Mouse (Mus musculus) myocyte (in vitro differentiated cells): ENCODE results near the gene Sult1a1. TPM values are rescaled to one million over a fixed set of nuclear protein-coding genes. Genes with fewer than 3 reads are reported as not detected.
A peak's percentile ranks its signal among the peaks of the same experiment; 100 is the strongest.

Experiments used
- H3K27me3 ChIP-seq: one replicate; pipeline ENCODE4 v1.6.1; 2011; ENCODE audit not compliant: control insufficient read depth, insufficient read depth, insufficient read length
- H3K36me3 ChIP-seq: one replicate; pipeline ENCODE4 v1.6.1; 2011; ENCODE audit not compliant: control insufficient read depth, insufficient read depth
- H3K4me2 ChIP-seq: one replicate; pipeline ENCODE4 v1.6.1; 2011; ENCODE audit warnings: low read depth, control low read depth
- H3K4me3 ChIP-seq: one replicate; pipeline ENCODE4 v1.5.1; 2011; ENCODE audit warnings: mild to moderate bottlenecking, control low read depth, moderate library complexity
- H3K79me2 ChIP-seq: one replicate; pipeline ENCODE4 v1.6.1; 2011; ENCODE audit not compliant: control insufficient read depth, insufficient read depth
- H3ac ChIP-seq: one replicate; pipeline ENCODE4 v1.6.1; 2011; ENCODE audit not compliant: control insufficient read depth, insufficient read length
- CEBPB ChIP-seq: IDR thresholded peaks from 2 replicates; pipeline ENCODE4 v1.6.1; 2011; ENCODE audit warnings: mild to moderate bottlenecking, moderate library complexity; ENCODE audit not compliant: poor library complexity, insufficient read depth, severe bottlenecking
- E2F4 ChIP-seq: IDR thresholded peaks from one replicate; pipeline ENCODE4 v1.6.1; 2011; ENCODE audit warnings: mild to moderate bottlenecking, control low read depth, moderate library complexity; ENCODE audit not compliant: insufficient read depth
- MAX ChIP-seq: IDR thresholded peaks from one replicate; pipeline ENCODE4 v1.6.1; 2011; ENCODE audit warnings: low read depth, mild to moderate bottlenecking, control low read depth
- MYOD1 ChIP-seq, 3 experiments: IDR thresholded peaks; one replicate each; pipeline ENCODE4 v1.6.1; 2011; ENCODE audit warnings: control low read depth in 2 of 3, low read depth in 2 of 3, mild to moderate bottlenecking in 2 of 3, moderate library complexity in 1 of 3; ENCODE audit not compliant: insufficient read length in 2 of 3, control insufficient read depth in 1 of 3
- MYOG ChIP-seq, 3 experiments: IDR thresholded peaks; one replicate each; pipeline ENCODE4 v1.6.1; 2011; ENCODE audit warnings: control low read depth in 2 of 3, low read depth in 2 of 3, mild to moderate bottlenecking in 2 of 3; ENCODE audit not compliant: insufficient read length in 2 of 3, control insufficient read depth in 1 of 3, insufficient read depth in 1 of 3
- POLR2A ChIP-seq: IDR thresholded peaks from one replicate; pipeline ENCODE4 v1.6.1; 2011; ENCODE audit warnings: low read depth, mild to moderate bottlenecking, control low read depth, moderate library complexity; ENCODE audit not compliant: insufficient read length
- POLR2AphosphoS2 ChIP-seq: IDR thresholded peaks from one replicate; pipeline ENCODE4 v1.6.1; 2011; ENCODE audit warnings: low read depth, control low read depth; ENCODE audit not compliant: insufficient read length
- REST ChIP-seq: IDR thresholded peaks from one replicate; pipeline ENCODE4 v1.6.1; 2011; ENCODE audit warnings: mild to moderate bottlenecking, control low read depth, moderate library complexity; ENCODE audit not compliant: insufficient read depth, insufficient read length
- SRF ChIP-seq: IDR thresholded peaks from one replicate; pipeline ENCODE4 v1.6.1; 2011; ENCODE audit warnings: low read depth; ENCODE audit not compliant: control insufficient read depth, insufficient read length
- TCF12 ChIP-seq: IDR thresholded peaks from one replicate; pipeline ENCODE4 v1.6.1; 2011; ENCODE audit warnings: mild to moderate bottlenecking, control low read depth; ENCODE audit not compliant: poor library complexity, insufficient read depth, severe bottlenecking
- TCF3 ChIP-seq: IDR thresholded peaks from one replicate; pipeline ENCODE4 v1.6.1; 2011; ENCODE audit warnings: low read depth, control low read depth; ENCODE audit not compliant: insufficient read length
- USF1 ChIP-seq: IDR thresholded peaks from one replicate; pipeline ENCODE4 v1.6.1; 2011; ENCODE audit warnings: low read depth, mild to moderate bottlenecking, control low read depth, moderate library complexity
- polyA plus RNA-seq: library from polyadenylated mRNA; unstranded; fragments of >200 nt; fragmentation: generic; extraction: Trizol; gene quantifications from one replicate; pipeline ENCODE4 v1.2.1, GENCODE M21; 2012; ENCODE audit warnings: missing spikeins

Sult1a1 gene
- polyA plus RNA-seq, 1 experiment = not detected

DNA sequence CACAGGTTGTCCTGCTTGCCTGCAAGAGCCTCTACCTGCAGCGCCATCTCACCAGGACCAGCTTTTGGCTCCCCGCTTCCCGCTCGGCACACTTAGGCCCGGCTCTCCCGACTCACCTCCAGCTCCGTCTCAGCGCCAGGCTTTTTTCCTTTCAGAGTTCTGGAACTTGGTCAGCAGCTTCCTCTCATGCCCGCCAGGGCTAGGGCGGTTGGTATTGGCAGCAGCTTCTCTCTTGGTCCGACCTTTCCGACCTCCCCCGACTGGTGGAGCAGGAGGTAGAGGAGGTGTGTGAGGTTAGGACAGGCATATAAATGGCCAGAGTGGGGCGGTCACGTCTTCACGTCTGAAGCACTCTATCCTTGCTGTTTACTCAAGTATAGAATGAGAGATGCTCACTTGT lies 51.5 kb downstream of the Sult1a1 start:
- H3K4me2 ChIP-seq = peak overlapping the region; percentile 96

DNA sequence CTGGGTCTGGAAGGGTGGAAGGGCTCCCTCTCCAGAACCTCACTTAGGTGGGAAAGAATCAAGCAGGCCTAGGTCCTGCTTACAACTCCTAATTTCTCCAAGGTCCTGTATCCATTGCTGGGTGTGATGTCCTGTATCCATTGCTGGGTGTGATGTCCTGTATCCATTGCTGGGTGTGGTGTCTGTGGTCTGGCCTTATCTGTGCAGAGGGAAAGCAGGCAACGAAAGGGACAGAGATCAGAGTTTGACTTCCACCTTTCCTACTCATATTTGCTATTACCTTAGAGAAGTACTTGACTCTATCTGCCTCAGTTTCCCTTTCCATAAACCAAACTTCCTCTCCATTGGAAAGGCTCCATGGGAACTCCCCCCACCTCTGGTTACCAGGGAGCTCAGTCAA lies 52.9 kb downstream of the Sult1a1 start:
- peaks cover 24% of the 10 kb centered on the region for H3K79me2 ChIP-seq
- no peaks in the 10 kb centered on the region for H3K27me3 ChIP-seq
- peaks cover 28% of the 10 kb centered on the region for H3K36me3 ChIP-seq
- TF ChIP-seq E2F4 (no peak), POLR2A (no peak), SRF (no peak), CEBPB (no peak), USF1 (no peak), REST (no peak), MYOG (IDR thresholded peaks at IDR 0.05; ENCODE audit: control insufficient read depth in 1 of 3, insufficient read depth in 1 of 3, insufficient read length in 2 of 3, low read depth in 2 of 3) (no peak), MYOD1 (IDR thresholded peaks at IDR 0.05; ENCODE audit: control insufficient read depth in 1 of 3, insufficient read length in 2 of 3, low read depth in 2 of 3) (no peak), TCF3 (no peak), MAX (no peak), POLR2AphosphoS2 (no peak), TCF12 (no peak)
- H3ac ChIP-seq = no peak overlapping the region
- peak overlapping the region; percentile 97 for H3K4me3 ChIP-seq
- peak overlapping the region; percentile 96 for H3K4me2 ChIP-seq

More for the DNA sequence above, 51.5 kb downstream of the Sult1a1 start:
- Histone ChIP-seq H3ac (peak overlapping the region; percentile 53), H3K4me3 (peak overlapping the region; percentile 97), H3K79me2 (peaks cover 24% of the 10 kb centered on the region), H3K27me3 (no peaks in the 10 kb centered on the region), H3K36me3 (peaks cover 28% of the 10 kb centered on the region)
- TF ChIP-seq CEBPB = no peak
- TF ChIP-seq E2F4 = no peak
- no peak for TF ChIP-seq TCF3
- peak; percentile 39 for TF ChIP-seq POLR2A

Other genes with a start within 250 kb of the Sult1a1 start
- 36.7 TPM for gene Rabep2, start 247.7 kb downstream of the Sult1a1 start, polyA plus RNA-seq
- gene Atp2a1, start 213.3 kb downstream of the Sult1a1 start, polyA plus RNA-seq = 1,699 TPM
- 58.8 TPM for gene Sh2b1, start 201.0 kb downstream of the Sult1a1 start, polyA plus RNA-seq
- 167 TPM for gene Tufm, start 189.1 kb downstream of the Sult1a1 start, polyA plus RNA-seq
- gene Atxn2l, start 173.0 kb downstream of the Sult1a1 start, polyA plus RNA-seq = 104 TPM
- 344 TPM for gene Eif3c, start 110.0 kb downstream of the Sult1a1 start, polyA plus RNA-seq
- gene Apobr, start 91.5 kb downstream of the Sult1a1 start, polyA plus RNA-seq = 4.7 TPM
- 3.6 TPM for gene Cln3, start 90.6 kb downstream of the Sult1a1 start, polyA plus RNA-seq
- gene Il27, start 81.5 kb downstream of the Sult1a1 start, polyA plus RNA-seq = not detected
- 244 TPM for gene Nupr1, start 45.6 kb downstream of the Sult1a1 start, polyA plus RNA-seq
- gene Sgf29, start 27.1 kb downstream of the Sult1a1 start, polyA plus RNA-seq = 35.3 TPM
- gene Bola2, start 19.0 kb upstream of the Sult1a1 start, polyA plus RNA-seq = 79.7 TPM
- 5.8 TPM for gene Slx1b, start 19.4 kb upstream of the Sult1a1 start, polyA plus RNA-seq
- gene Coro1a, start 31.4 kb upstream of the Sult1a1 start, polyA plus RNA-seq = 0.14 TPM
- 126 TPM for gene Mapk3, start 83.2 kb upstream of the Sult1a1 start, polyA plus RNA-seq
- gene Gdpd3, start 89.9 kb upstream of the Sult1a1 start, polyA plus RNA-seq = 1.1 TPM
- gene Ypel3, start 100.5 kb upstream of the Sult1a1 start, polyA plus RNA-seq = 82.2 TPM
- gene Tbx6, start 105.1 kb upstream of the Sult1a1 start, polyA plus RNA-seq = 0.23 TPM
- 113 TPM for gene Ppp4c, start 116.1 kb upstream of the Sult1a1 start, polyA plus RNA-seq
- 0.94 TPM for gene Fam57b, start 121.2 kb upstream of the Sult1a1 start, polyA plus RNA-seq
- not detected for gene 4930451I11Rik, start 155.2 kb upstream of the Sult1a1 start, polyA plus RNA-seq
- gene Doc2a, start 171.0 kb upstream of the Sult1a1 start, polyA plus RNA-seq = not detected
- 16.2 TPM for gene Hirip3, start 185.5 kb upstream of the Sult1a1 start, polyA plus RNA-seq
- 62.4 TPM for gene Ino80e, start 185.9 kb upstream of the Sult1a1 start, polyA plus RNA-seq
- gene Taok2, start 208.3 kb upstream of the Sult1a1 start, polyA plus RNA-seq = 26.6 TPM
- gene Tmem219, start 246.5 kb upstream of the Sult1a1 start, polyA plus RNA-seq = 34.1 TPM